Mouse (Mus musculus): ENCODE measurements at regions not wholly inside any gene's neighbourhood (a gene's known extent, or its start where the extent isn't known, plus 50 kb on each side); places are given as distances from the start of the nearest gene placed in this dataset.

GRCm38 (mm10) chr1:75833071-75833830 is 287.2 kb downstream of the Slc4a3 start:
- DNase-seq (ENCODE audit: low read depth, low spot score): no peak

GRCm38 (mm10) chr1:75834361-75834760 is 288.3 kb downstream of the Slc4a3 start:
- DNase-seq (ENCODE audit: low read depth, low spot score): no peak

GRCm38 (mm10) chr1:75839551-75840223 is 293.6 kb downstream of the Slc4a3 start:
- no peak for DNase-seq (ENCODE audit: low read depth, low spot score)

- no peak for DNase-seq (ENCODE audit: low read depth, low spot score)
Measured at GRCm38 (mm10) chr1:75842396-75842795, 296.3 kb downstream of the Slc4a3 start.

- no peak for DNase-seq (ENCODE audit: low read depth, low spot score)
Measured at GRCm38 (mm10) chr1:75843326-75843725, 297.3 kb downstream of the Slc4a3 start.

GRCm38 (mm10) chr1:75844123-75844522 is 298.1 kb downstream of the Slc4a3 start:
- DNase-seq (ENCODE audit: low read depth, low spot score): no peak

- DNase-seq (ENCODE audit: low read depth, low spot score): no peak
Measured at GRCm38 (mm10) chr1:75844529-75844928, 298.5 kb downstream of the Slc4a3 start.

GRCm38 (mm10) chr1:75844981-75845380 is 298.9 kb downstream of the Slc4a3 start:
- no peak for DNase-seq (ENCODE audit: low read depth, low spot score)

GRCm38 (mm10) chr1:75845771-75846535 is 299.9 kb downstream of the Slc4a3 start:
- no peak for DNase-seq (ENCODE audit: low read depth, low spot score)

GRCm38 (mm10) chr1:75847681-75848080 is 301.6 kb downstream of the Slc4a3 start:
- DNase-seq (ENCODE audit: low read depth, low spot score): no peak

GRCm38 (mm10) chr1:75848436-75848835 is 302.4 kb downstream of the Slc4a3 start:
- DNase-seq (ENCODE audit: low read depth, low spot score): no peak

GRCm38 (mm10) chr1:75850131-75850530 is 304.1 kb downstream of the Slc4a3 start:
- DNase-seq (ENCODE audit: low read depth, low spot score): no peak

- DNase-seq (ENCODE audit: low read depth, low spot score): no peak
Measured at GRCm38 (mm10) chr1:75858551-75859255, 312.6 kb downstream of the Slc4a3 start.

GRCm38 (mm10) chr1:75862757-75863156 is 316.7 kb downstream of the Slc4a3 start:
- DNase-seq (ENCODE audit: low read depth, low spot score): no peak

- DNase-seq (ENCODE audit: low read depth, low spot score): no peak
Measured at GRCm38 (mm10) chr1:75866556-75866955, 320.5 kb downstream of the Slc4a3 start.

- no peak for DNase-seq (ENCODE audit: low read depth, low spot score)
Measured at GRCm38 (mm10) chr1:75869414-75869813, 323.3 kb downstream of the Slc4a3 start.

- DNase-seq (ENCODE audit: low read depth, low spot score): no peak
Measured at GRCm38 (mm10) chr1:75869846-75870245, 323.8 kb downstream of the Slc4a3 start.

- DNase-seq (ENCODE audit: low read depth, low spot score): no peak
Measured at GRCm38 (mm10) chr1:75873911-75874310, 327.8 kb downstream of the Slc4a3 start.

- no peak for DNase-seq (ENCODE audit: low read depth, low spot score)
Measured at GRCm38 (mm10) chr1:75877209-75877608, 331.1 kb downstream of the Slc4a3 start.

- DNase-seq (ENCODE audit: low read depth, low spot score): no peak
Measured at GRCm38 (mm10) chr1:75885632-75886031, 339.6 kb downstream of the Slc4a3 start.

- no peak for DNase-seq (ENCODE audit: low read depth, low spot score)
Measured at GRCm38 (mm10) chr1:75888499-75889208, 342.6 kb downstream of the Slc4a3 start.
